Comparison of ENCODE assay signal across 14 mouse cellular contexts in genomic region chr13:44948320-44949250, GRCm38 (mm10). TPM values are rescaled to one million over a fixed set of nuclear protein-coding genes. Genes with fewer than 3 reads are reported as not detected.
DNase-seq lines count a peak whose midpoint lies in the region; TF ChIP-seq lines count a peak whose summit lies in the region.
"Had no signal": no experiment of that assay in that cellular context is flagged by ENCODE, and none has a peak within 500 bp of the region (broad histone marks: within the 10 kb centered on the region; RNA-seq: fewer than 3 reads in every experiment).

No protein-coding gene starts in this region.

- H3K4me1 ChIP-seq in thymus, adult 2 months (replicated peaks; ENCODE audit: control insufficient read depth, insufficient read depth, low read length): no peaks in the 10 kb centered on the region
- H3K4me1 ChIP-seq in cerebellum, adult 2 months (ENCODE audit: control insufficient read depth, insufficient read depth, low read length): peaks cover 2% of the 10 kb centered on the region

- H3K36me3 ChIP-seq in thymus, adult 2 months (ENCODE audit: control insufficient read depth, insufficient read depth, low read length): no peaks in the 10 kb centered on the region
- H3K36me3 ChIP-seq: forebrain, embryonic 12.5 days; neural tube, embryonic 15.5 days had no signal

- H3K27ac ChIP-seq in layer of hippocampus, adult 2 months: peak overlapping the region; percentile 85
- H3K27ac ChIP-seq in thymus, adult 2 months (ENCODE audit: control insufficient read depth, insufficient read depth, low read length): no peak overlapping the region
- H3K27ac ChIP-seq in cerebellum, adult 2 months (ENCODE audit: insufficient read depth, low read length): no peak overlapping the region
- H3K27ac ChIP-seq: liver, embryonic 13.5 days had no signal

- no peaks in the 10 kb centered on the region for H3K27me3 ChIP-seq in thymus, adult 2 months (ENCODE audit: control insufficient read depth, insufficient read depth, low read length)
- H3K27me3 ChIP-seq in cerebellum, adult 2 months (ENCODE audit: control insufficient read depth, insufficient read depth, low read length): no peaks in the 10 kb centered on the region
- H3K27me3 ChIP-seq: forebrain, embryonic 12.5 days; liver, embryonic 13.5 days; neural tube, embryonic 15.5 days had no signal

- peak; percentile 28 to 56 for DNase-seq in frontal cortex, postnatal 36 days (ENCODE audit: low spot score in 2 of 2)
- no peak for DNase-seq in frontal cortex, postnatal 10 days (ENCODE audit: low spot score in 2 of 2)
- DNase-seq in layer of hippocampus, adult 2 months (ENCODE audit: low spot score in 2 of 2): peak in 1 of 2 experiments; percentile 29
- no peak for DNase-seq in layer of hippocampus, postnatal 25 days (ENCODE audit: extremely low spot score in 1 of 2, low spot score in 1 of 2)
- peak; percentile 5 for DNase-seq in thymus, postnatal 0 days (ENCODE audit: low spot score)
- no peak for DNase-seq in thymus, adult 2 months
- DNase-seq in adrenal gland, postnatal 4 days (ENCODE audit: low spot score in 2 of 2): no peak
- DNase-seq in cerebellum, adult 2 months: no peak
- DNase-seq: cerebellum, adult 8-10 months; kidney, adult 9 months; liver, embryonic 13.5 days; thymus, postnatal 36 days had no signal

- WGBS in thymus, adult 2 months: 80% methylated on average over 16 of the region's 16 CpGs
- WGBS in cerebellum, adult 2 months: 92% methylated on average over 16 of the region's 16 CpGs

- TF ChIP-seq CTCF in layer of hippocampus, adult 2 months (conservative IDR thresholded peaks at IDR 0.05): no peak
- no peak for TF ChIP-seq CTCF in thymus, adult 2 months (IDR thresholded peaks at IDR 0.05; ENCODE audit: borderline replicate concordance, control insufficient read depth, extremely low read depth, insufficient read depth, low read length, poor library complexity)
- no peak for TF ChIP-seq CTCF in cerebellum, adult 2 months (IDR thresholded peaks at IDR 0.05; ENCODE audit: borderline replicate concordance, insufficient read depth, low read depth, low read length)

- no peak overlapping the region for H3K4me3 ChIP-seq in layer of hippocampus, adult 2 months
- H3K4me3 ChIP-seq in thymus, adult 2 months (ENCODE audit: control insufficient read depth, insufficient read depth, low read length): no peak overlapping the region
- no peak overlapping the region for H3K4me3 ChIP-seq in cerebellum, adult 2 months (replicated peaks; ENCODE audit: insufficient read depth, low read depth, low read length)
- H3K4me3 ChIP-seq: forebrain, embryonic 12.5 days; liver, embryonic 13.5 days; neural tube, embryonic 15.5 days had no signal

- TF ChIP-seq POLR2A in thymus, adult 2 months (IDR thresholded peaks at IDR 0.05; ENCODE audit: control insufficient read depth, extremely low read depth, insufficient read depth, low read length, poor library complexity): no peak
- no peak for TF ChIP-seq POLR2A in cerebellum, adult 2 months (IDR thresholded peaks at IDR 0.05; ENCODE audit: borderline replicate concordance, insufficient read depth, low read length)

RNA-seq across cellular contexts. Expression of gene Dtnbp1, which starts 53.4 kb away (rescaled TPM):
- total RNA-seq in layer of hippocampus, adult 2 months (2021): 10 to 100 TPM; 71.7 to 80.3 TPM
- total RNA-seq in layer of hippocampus, postnatal 25 days (2021): 10 to 100 TPM; 76.9 to 78.4 TPM
- polyA plus RNA-seq in thymus, postnatal 0 days (2015; fragmentation: Nextera tagmentation; extraction: Ambion mirVana): 79.4 and 88.5 TPM in 2 replicates
- 60.6 and 70.6 TPM in 2 replicates for polyA plus RNA-seq in thymus, adult 2 months (2012; rRNA removed)
- 10 to 100 TPM; 50.3 to 53.3 TPM for total RNA-seq in adrenal gland, postnatal 4 days (2021)
- polyA plus RNA-seq in cerebellum, adult 2 months (2012; rRNA removed): 89.8 and 109 TPM in 2 replicates

Comparison
In these comparisons a context has a peak if more than half of its experiments do, and no peak if none do; other contexts are left out.
1. DNase-seq: peak in frontal cortex, postnatal 36 days (2 of 2) and thymus, postnatal 0 days (single experiment); none in frontal cortex, postnatal 10 days (0 of 2), layer of hippocampus, postnatal 25 days (0 of 2), thymus, adult 2 months (single experiment), adrenal gland, postnatal 4 days (0 of 2) and cerebellum, adult 2 months (0 of 2).